ENCODE assay signal across 8 mouse cellular contexts in the genomic region with DNA sequence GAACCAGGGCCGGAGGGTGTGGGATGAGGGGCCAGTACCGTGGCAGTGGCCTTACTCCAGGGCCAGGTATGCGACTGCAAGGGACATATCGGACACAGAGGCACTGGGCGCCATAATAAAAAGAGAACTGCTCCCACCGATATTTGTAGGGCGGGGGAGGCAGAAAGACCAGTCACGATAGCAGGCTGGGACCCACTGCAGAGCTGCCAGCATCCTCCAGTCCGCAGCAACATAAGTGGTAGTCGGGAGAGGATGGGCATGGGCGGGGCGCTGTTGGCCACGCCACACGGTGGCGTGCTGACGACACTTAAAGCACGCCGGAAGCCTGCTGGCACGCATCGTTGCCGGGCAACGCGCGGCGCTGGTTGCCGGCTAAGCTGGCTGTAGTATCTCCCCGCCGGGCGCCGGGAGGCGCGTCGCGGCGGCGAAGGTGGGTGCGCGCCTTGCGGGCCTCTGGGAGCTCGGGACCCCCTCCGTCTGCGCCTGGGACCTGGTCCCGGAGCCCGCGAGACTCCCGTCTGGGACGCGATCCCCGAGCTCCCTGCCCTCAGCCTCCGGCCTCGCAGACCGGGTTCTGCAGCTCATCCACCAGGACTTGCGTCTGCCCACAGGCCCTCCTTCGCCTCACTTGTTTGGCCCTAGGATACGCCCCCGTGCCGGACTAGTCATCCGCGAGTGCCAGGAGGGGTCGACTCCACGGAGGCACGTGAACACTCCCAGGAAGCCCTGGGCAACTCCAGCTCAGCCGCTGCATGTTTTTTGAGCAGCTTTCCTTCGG. TPM values are rescaled to one million over a fixed set of nuclear protein-coding genes. Genes with fewer than 3 reads are reported as not detected.
DNase-seq lines count a peak whose midpoint lies in the region; ATAC-seq and TF ChIP-seq lines count a peak whose summit lies in the region.

A gene (plus strand): TSS at position 351 of the 778 bp plus-strand sequence.

- TF ChIP-seq CTCF in MEL (IDR thresholded peaks at IDR 0.05 in 2 of 3, conservative IDR thresholded peaks at IDR 0.05 in 1 of 3; ENCODE audit: control insufficient read depth in 1 of 3, insufficient read depth in 1 of 3, low read depth in 2 of 3, low read length in 3 of 3, poor library complexity in 1 of 3, severe bottlenecking in 1 of 3): peak in 1 of 3 experiments; percentile 39; a peak in 3 of 6 replicates
- peak; percentile 19; the same call in 1 of the 2 replicates for TF ChIP-seq CTCF in cerebellum, adult 2 months (IDR thresholded peaks at IDR 0.05; ENCODE audit: borderline replicate concordance, insufficient read depth, low read depth, low read length)
- TF ChIP-seq CTCF in lung, postnatal 0 days (IDR thresholded peaks at IDR 0.05): peak; percentile 70

- TF ChIP-seq POLR2A in MEL (IDR thresholded peaks at IDR 0.05; ENCODE audit: control insufficient read depth in 1 of 2, insufficient read depth in 1 of 2, low read depth in 1 of 2, low read length in 2 of 2, poor library complexity in 1 of 2): peak in 1 of 2 experiments; percentile 93; a peak in 2 of 4 replicates
- peak; percentile 93 for TF ChIP-seq POLR2A in cerebellum, adult 2 months (IDR thresholded peaks at IDR 0.05; ENCODE audit: borderline replicate concordance, insufficient read depth, low read length)

- H3K4me2 ChIP-seq in lung, postnatal 0 days (replicated peaks; ENCODE audit: low read depth, low read length): peak within 1 kb of the TSS; percentile 93

- H3K27me3 ChIP-seq in MEL (ENCODE audit: control insufficient read depth in 1 of 2, insufficient read depth in 2 of 2, low read length in 2 of 2): peaks cover 2 to 16% of the 10 kb centered on the region in 2 experiments; a peak in 2 of 4 replicates
- no peaks in the 10 kb centered on the region for H3K27me3 ChIP-seq in cerebellum, adult 2 months (ENCODE audit: control insufficient read depth, insufficient read depth, low read length)
- peaks cover 29% of the 10 kb centered on the region for H3K27me3 ChIP-seq in hindbrain, embryonic 10.5 days (ENCODE audit: insufficient read depth, poor library complexity, severe bottlenecking)
- H3K27me3 ChIP-seq in lung, postnatal 0 days (replicated peaks; ENCODE audit: insufficient read depth, low read length): no peaks in the 10 kb centered on the region

- peak; percentile 100 for DNase-seq in MEL (ENCODE audit: low read depth, low spot score)
- peak; percentile 93 to 94 for DNase-seq in cerebellum, adult 2 months
- DNase-seq in forelimb bud, embryonic 11.5 days (ENCODE audit: low read depth, low spot score): peak; percentile 91
- peak; percentile 93 for DNase-seq in hindbrain, embryonic 10.5 days (ENCODE audit: low spot score)
- peak; percentile 95 for DNase-seq in layer of hippocampus, adult 9-11 months
- DNase-seq in lung, postnatal 0 days (ENCODE audit: low spot score): peak; percentile 97
- DNase-seq in ovary, postnatal 14 days (ENCODE audit: low spot score): peak; percentile 83
- peak; percentile 92 for DNase-seq in thymus, postnatal 14 days

- H3K4me1 ChIP-seq in MEL (ENCODE audit: control insufficient read depth in 1 of 2, insufficient read depth in 2 of 2, low read length in 2 of 2): peaks cover 0 to 11% of the 10 kb centered on the region in 2 experiments; a peak in 3 of 4 replicates
- peaks cover 11% of the 10 kb centered on the region for H3K4me1 ChIP-seq in cerebellum, adult 2 months (ENCODE audit: control insufficient read depth, insufficient read depth, low read length)
- H3K4me1 ChIP-seq in hindbrain, embryonic 10.5 days (replicated peaks): peaks cover 30% of the 10 kb centered on the region
- H3K4me1 ChIP-seq in lung, postnatal 0 days (ENCODE audit: insufficient read depth, low read depth, low read length): peaks cover 4% of the 10 kb centered on the region; the same call in 1 of the 2 replicates

- TF ChIP-seq EP300 in MEL (IDR thresholded peaks at IDR 0.05; ENCODE audit: low read depth in 1 of 2, low read length in 2 of 2): no peak; a peak in 1 of 4 replicates
- no peak for TF ChIP-seq EP300 in lung, postnatal 0 days (IDR thresholded peaks at IDR 0.05)

- TF ChIP-seq RAD21 in MEL (IDR thresholded peaks at IDR 0.05; ENCODE audit: low read depth, low read length): no peak; the same call in 1 of the 2 replicates

- no peaks in the 10 kb centered on the region for H3K9me3 ChIP-seq in MEL (replicated peaks; ENCODE audit: insufficient read depth, low read length)
- H3K9me3 ChIP-seq in hindbrain, embryonic 10.5 days: no peaks in the 10 kb centered on the region
- H3K9me3 ChIP-seq in lung, postnatal 0 days (ENCODE audit: low read length): no peaks in the 10 kb centered on the region

- peak within 1 kb of the TSS; percentile 59 to 76 for H3K4me3 ChIP-seq in MEL (ENCODE audit: control insufficient read depth in 1 of 2, insufficient read depth in 1 of 2, low read depth in 2 of 2, low read length in 2 of 2)
- H3K4me3 ChIP-seq in cerebellum, adult 2 months (replicated peaks; ENCODE audit: insufficient read depth, low read depth, low read length): peak within 1 kb of the TSS; percentile 84
- peak within 1 kb of the TSS; percentile 70 for H3K4me3 ChIP-seq in hindbrain, embryonic 10.5 days
- peak within 1 kb of the TSS; percentile 52 for H3K4me3 ChIP-seq in lung, postnatal 0 days (ENCODE audit: low read depth, low read length)

- no peaks in the 10 kb centered on the region; the same call in 1 of the 2 replicates for H3K79me2 ChIP-seq in MEL (ENCODE audit: control insufficient read depth, insufficient read depth, low read length, poor library complexity)

- WGBS in cerebellum, adult 2 months: under 1% methylated on average over 64 of the region's 64 CpGs
- 1% methylated on average over 64 of the region's 64 CpGs for WGBS in hindbrain, embryonic 10.5 days
- 1% methylated on average over 46 of the region's 64 CpGs for WGBS in lung, postnatal 0 days

- H3K36me3 ChIP-seq in MEL (ENCODE audit: control insufficient read depth in 1 of 2, insufficient read depth in 2 of 2, low read length in 2 of 2): peaks cover 0 to 4% of the 10 kb centered on the region in 2 experiments; a peak in 1 of 4 replicates
- peaks cover 26% of the 10 kb centered on the region for H3K36me3 ChIP-seq in hindbrain, embryonic 10.5 days
- H3K36me3 ChIP-seq in lung, postnatal 0 days (ENCODE audit: insufficient read depth, low read length): no peaks in the 10 kb centered on the region

- H3K27ac ChIP-seq in MEL (ENCODE audit: control insufficient read depth, low read depth, low read length): no peak within 1 kb of the TSS
- H3K27ac ChIP-seq in cerebellum, adult 2 months (ENCODE audit: insufficient read depth, low read length): peak within 1 kb of the TSS; percentile 86
- H3K27ac ChIP-seq in hindbrain, embryonic 10.5 days: peak within 1 kb of the TSS; percentile 82
- peak within 1 kb of the TSS; percentile 86 for H3K27ac ChIP-seq in lung, postnatal 0 days (ENCODE audit: low read length)

- peak within 1 kb of the TSS; percentile 64 for H3K9ac ChIP-seq in MEL (ENCODE audit: control insufficient read depth, low read depth, low read length, poor library complexity, severe bottlenecking)
- peak within 1 kb of the TSS; percentile 43 for H3K9ac ChIP-seq in lung, postnatal 0 days (replicated peaks; ENCODE audit: low read depth)

- peak; percentile 93 for ATAC-seq in lung, postnatal 0 days

TF ChIP-seq in MEL, 35 proteins besides CTCF, POLR2A, EP300 and RAD21 (continues in another document):
- no peak; the same call in 1 of the 2 replicates for TF ChIP-seq UBTF (IDR thresholded peaks at IDR 0.05; ENCODE audit: borderline replicate concordance, insufficient read depth, low read depth, low read length)
- peak; percentile 67; the same call in 1 of the 2 replicates for TF ChIP-seq ETS1 (IDR thresholded peaks at IDR 0.05; ENCODE audit: low read depth, low read length)
- no peak for TF ChIP-seq MAFK (IDR thresholded peaks at IDR 0.05; ENCODE audit: borderline replicate concordance, low read depth, low read length)
- TF ChIP-seq ZC3H11A (IDR thresholded peaks at IDR 0.05; ENCODE audit: low read depth, low read length): no peak; the same call in 1 of the 2 replicates
- no peak for TF ChIP-seq TAL1 (IDR thresholded peaks at IDR 0.05; ENCODE audit: low read length)
- peak; percentile 89 for TF ChIP-seq HCFC1 (IDR thresholded peaks at IDR 0.05; ENCODE audit: low read depth, low read length)
- TF ChIP-seq CHD1 (IDR thresholded peaks at IDR 0.05; ENCODE audit: low read depth, low read length): 0 out of 2 replicates have a peak, but pooled peaks have one; percentile 59
- TF ChIP-seq MYB (IDR thresholded peaks at IDR 0.05; ENCODE audit: low read depth, low read length): peak; percentile 14; the same call in 1 of the 2 replicates
- peak; percentile 59; the same call in 1 of the 2 replicates for TF ChIP-seq POLR2AphosphoS2 (IDR thresholded peaks at IDR 0.05; ENCODE audit: low read length)
- no peak for TF ChIP-seq GATA1 (IDR thresholded peaks at IDR 0.05; ENCODE audit: low read depth, low read length)
- TF ChIP-seq NRF1 (IDR thresholded peaks at IDR 0.05; ENCODE audit: insufficient read depth, low read depth, low read length, poor library complexity, severe bottlenecking): peak; percentile 38; the same call in 1 of the 2 replicates
- peak; percentile 84; the same call in 1 of the 2 replicates for TF ChIP-seq E2F4 (IDR thresholded peaks at IDR 0.05; ENCODE audit: borderline replicate concordance, low read depth, low read length)
- TF ChIP-seq ELF1 (IDR thresholded peaks at IDR 0.05; ENCODE audit: low read depth, low read length): peak; percentile 96
- peak; percentile 97 for TF ChIP-seq MAX (IDR thresholded peaks at IDR 0.05; ENCODE audit: low read length)
- peak; percentile 100 for TF ChIP-seq SIN3A (IDR thresholded peaks at IDR 0.05; ENCODE audit: low read length)
- no peak for TF ChIP-seq ZKSCAN1 (IDR thresholded peaks at IDR 0.05; ENCODE audit: low read depth, low read length)
- TF ChIP-seq KAT2A (conservative IDR thresholded peaks at IDR 0.05; ENCODE audit: low read depth, low read length): no peak; the same call in 1 of the 2 replicates
- TF ChIP-seq JUND (IDR thresholded peaks at IDR 0.05; ENCODE audit: low read depth, low read length): no peak
- no peak for TF ChIP-seq POLR2AphosphoS5 (IDR thresholded peaks at IDR 0.05; ENCODE audit: borderline replicate concordance, low read depth, low read length)
- TF ChIP-seq NELFE (IDR thresholded peaks at IDR 0.05; ENCODE audit: low read depth, low read length): peak; percentile 79
- no peak for TF ChIP-seq ZNF384 (IDR thresholded peaks at IDR 0.05; ENCODE audit: low read depth, low read length)
- no peak for TF ChIP-seq CHD2 (IDR thresholded peaks at IDR 0.05; ENCODE audit: low read length)

RNA-seq across cellular contexts. Expression of the gene that starts here (rescaled TPM):
- total RNA-seq in MEL (2012; rRNA removed): 11.2 and 15.2 TPM in 2 replicates
- 10 to 100 TPM in 1 of 2 experiments, not detected in 1; 21.4 TPM for polyA plus RNA-seq in MEL (2012; ENCODE audit: insufficient read depth in 1 of 2, insufficient read length in 2 of 2, low read depth in 1 of 2, low replicate concordance in 2 of 2, missing spikeins in 1 of 2)
- polyA plus RNA-seq in cerebellum, adult 2 months (2012; rRNA removed): 6.5 and 7.6 TPM in 2 replicates
- 15.5 and 17.2 TPM in 2 replicates for polyA plus RNA-seq in hindbrain, embryonic 10.5 days (2016; fragmentation: Nextera tagmentation; extraction: Ambion mirVana)
- 17.8 and 19.0 TPM in 2 replicates for polyA plus RNA-seq in lung, postnatal 0 days (2015; fragmentation: Nextera tagmentation; extraction: Ambion mirVana)
